Mouse (Mus musculus): Measurements from ENCODE around the gene Bmpr1a. TPM values are rescaled to one million over a fixed set of nuclear protein-coding genes. Genes with fewer than 3 reads are reported as not detected.
A peak's percentile ranks its signal among the peaks of the same experiment; 100 is the strongest.

The Bmpr1a gene
- polyA plus RNA-seq, 1 experiment from 2014 or later = 80.9 TPM

GRCm38 (mm10) chr14:34492688-34493087 is 10.5 kb downstream of the Bmpr1a start:
- Histone ChIP-seq H3K36me3 (replicated peaks; ENCODE audit: control insufficient read depth, insufficient read depth, low read depth, low read length) (no peaks in the 10 kb centered on the region), H3K9ac (replicated peaks; ENCODE audit: low read length) (no peak overlapping the region), H3K9me3 (replicated peaks; ENCODE audit: control insufficient read depth, low read length) (no peaks in the 10 kb centered on the region), H3K4me2 (ENCODE audit: low read depth, low read length) (no peak overlapping the region), H3K4me3 (ENCODE audit: low read depth, low read length) (no peak overlapping the region), H3K27ac (replicated peaks; ENCODE audit: low read depth, low read length) (no peak overlapping the region), H3K4me1 (ENCODE audit: control insufficient read depth, insufficient read depth, low read length) (no peaks in the 10 kb centered on the region), H3K27me3 (ENCODE audit: control insufficient read depth, insufficient read depth, low read length) (no peaks in the 10 kb centered on the region)
- 88% methylated on average over 2 of the region's 2 CpGs for WGBS
- DNase-seq (ENCODE audit: low spot score) (no peak), ATAC-seq (replicated peaks; ENCODE audit: insufficient number of reproducible peaks, low FRiP score, low TSS enrichment, low read depth) (no peak)

DNA sequence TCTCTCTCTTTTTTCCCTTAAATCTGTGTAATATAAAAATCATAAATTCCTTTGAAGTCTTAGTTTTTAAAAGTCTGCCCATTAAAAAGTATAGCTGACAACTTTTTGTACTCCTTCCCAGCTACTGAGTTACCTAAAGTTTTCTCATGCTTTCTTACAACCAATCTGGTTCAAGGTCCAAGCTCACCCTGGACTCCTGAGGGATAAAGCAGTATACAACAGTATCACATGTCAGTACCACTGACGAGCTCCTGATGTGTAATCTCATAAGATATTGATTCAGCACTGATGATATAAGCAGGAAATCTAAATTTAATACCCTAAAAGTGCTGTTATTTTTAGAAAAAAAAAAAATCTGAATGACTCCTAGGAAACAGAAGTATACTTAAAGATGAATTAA is 12.2 kb downstream of the Bmpr1a start:
- H3K9ac ChIP-seq (replicated peaks; ENCODE audit: low read length) = no peak overlapping the region
- DNase-seq (ENCODE audit: low spot score) = no peak
- no peaks in the 10 kb centered on the region for H3K27me3 ChIP-seq (ENCODE audit: control insufficient read depth, insufficient read depth, low read length)
- no peak overlapping the region for H3K27ac ChIP-seq (replicated peaks; ENCODE audit: low read depth, low read length)
- no peak for ATAC-seq (replicated peaks; ENCODE audit: insufficient number of reproducible peaks, low FRiP score, low TSS enrichment, low read depth)
- H3K9me3 ChIP-seq (replicated peaks; ENCODE audit: control insufficient read depth, low read length) = no peaks in the 10 kb centered on the region
- H3K36me3 ChIP-seq (replicated peaks; ENCODE audit: control insufficient read depth, insufficient read depth, low read depth, low read length) = no peaks in the 10 kb centered on the region
- H3K4me3 ChIP-seq (ENCODE audit: low read depth, low read length) = no peak overlapping the region
- no peak overlapping the region for H3K4me2 ChIP-seq (ENCODE audit: low read depth, low read length)
- 43% methylated on average over 1 of the region's 1 CpGs for WGBS
- no peaks in the 10 kb centered on the region for H3K4me1 ChIP-seq (ENCODE audit: control insufficient read depth, insufficient read depth, low read length)

GRCm38 (mm10) chr14:34489928-34490327 is 13.2 kb downstream of the Bmpr1a start:
- Histone ChIP-seq H3K27ac (replicated peaks; ENCODE audit: low read depth, low read length) (no peak overlapping the region), H3K9me3 (replicated peaks; ENCODE audit: control insufficient read depth, low read length) (no peaks in the 10 kb centered on the region), H3K4me3 (ENCODE audit: low read depth, low read length) (no peak overlapping the region), H3K9ac (replicated peaks; ENCODE audit: low read length) (no peak overlapping the region), H3K36me3 (replicated peaks; ENCODE audit: control insufficient read depth, insufficient read depth, low read depth, low read length) (no peaks in the 10 kb centered on the region), H3K27me3 (ENCODE audit: control insufficient read depth, insufficient read depth, low read length) (no peaks in the 10 kb centered on the region), H3K4me2 (ENCODE audit: low read depth, low read length) (no peak overlapping the region), H3K4me1 (ENCODE audit: control insufficient read depth, insufficient read depth, low read length) (no peaks in the 10 kb centered on the region)
- ATAC-seq (replicated peaks; ENCODE audit: insufficient number of reproducible peaks, low FRiP score, low TSS enrichment, low read depth) (no peak), DNase-seq (ENCODE audit: low spot score) (no peak)
- WGBS = 80% methylated on average over 2 of the region's 2 CpGs

DNA sequence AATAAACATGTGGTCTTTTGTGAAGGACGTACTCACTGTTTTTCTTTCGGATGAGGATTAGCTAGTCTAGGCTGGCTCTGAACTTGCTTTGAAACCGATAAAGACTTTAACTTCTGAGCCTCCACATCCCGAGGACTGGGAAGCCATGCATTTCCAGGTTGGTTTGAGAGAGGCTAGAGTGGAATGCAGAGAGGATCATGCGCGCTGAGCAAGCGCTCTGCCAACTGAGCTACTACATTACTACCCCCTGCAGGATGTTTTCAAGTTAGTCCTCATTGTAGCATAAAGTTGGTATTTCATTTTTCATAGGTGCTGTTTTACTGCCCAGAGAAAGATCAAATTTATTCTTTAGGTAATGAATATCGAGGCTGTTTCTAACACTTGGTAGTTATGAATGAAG is 17.0 kb downstream of the Bmpr1a start:
- no peak overlapping the region for H3K4me2 ChIP-seq (ENCODE audit: low read depth, low read length)
- H3K9ac ChIP-seq (replicated peaks; ENCODE audit: low read length) = no peak overlapping the region
- no peak overlapping the region for H3K27ac ChIP-seq (replicated peaks; ENCODE audit: low read depth, low read length)
- WGBS = 54% methylated on average over 8 of the region's 8 CpGs
- no peak overlapping the region for H3K4me3 ChIP-seq (ENCODE audit: low read depth, low read length)
- no peaks in the 10 kb centered on the region for H3K4me1 ChIP-seq (ENCODE audit: control insufficient read depth, insufficient read depth, low read length)
- no peaks in the 10 kb centered on the region for H3K9me3 ChIP-seq (replicated peaks; ENCODE audit: control insufficient read depth, low read length)
- no peak for ATAC-seq (replicated peaks; ENCODE audit: insufficient number of reproducible peaks, low FRiP score, low TSS enrichment, low read depth)
- no peaks in the 10 kb centered on the region for H3K27me3 ChIP-seq (ENCODE audit: control insufficient read depth, insufficient read depth, low read length)
- DNase-seq (ENCODE audit: low spot score) = no peak
- no peaks in the 10 kb centered on the region for H3K36me3 ChIP-seq (replicated peaks; ENCODE audit: control insufficient read depth, insufficient read depth, low read depth, low read length)

GRCm38 (mm10) chr14:34483469-34484341 is 19.4 kb downstream of the Bmpr1a start:
- Histone ChIP-seq H3K4me3 (ENCODE audit: low read depth, low read length) (no peak overlapping the region), H3K27me3 (ENCODE audit: control insufficient read depth, insufficient read depth, low read length) (no peaks in the 10 kb centered on the region), H3K9ac (replicated peaks; ENCODE audit: low read length) (no peak overlapping the region), H3K9me3 (replicated peaks; ENCODE audit: control insufficient read depth, low read length) (no peaks in the 10 kb centered on the region), H3K4me1 (ENCODE audit: control insufficient read depth, insufficient read depth, low read length) (no peaks in the 10 kb centered on the region), H3K27ac (replicated peaks; ENCODE audit: low read depth, low read length) (no peak overlapping the region), H3K36me3 (replicated peaks; ENCODE audit: control insufficient read depth, insufficient read depth, low read depth, low read length) (no peaks in the 10 kb centered on the region), H3K4me2 (ENCODE audit: low read depth, low read length) (no peak overlapping the region)
- WGBS = 54% methylated on average over 6 of the region's 6 CpGs
- DNase-seq (ENCODE audit: low spot score) = no peak
- no peak; the same call in 1 of the 2 replicates for ATAC-seq (replicated peaks; ENCODE audit: insufficient number of reproducible peaks, low FRiP score, low TSS enrichment, low read depth)

- Histone ChIP-seq H3K36me3 (replicated peaks; ENCODE audit: control insufficient read depth, insufficient read depth, low read depth, low read length) (no peaks in the 10 kb centered on the region), H3K4me1 (ENCODE audit: control insufficient read depth, insufficient read depth, low read length) (no peaks in the 10 kb centered on the region), H3K27ac (replicated peaks; ENCODE audit: low read depth, low read length) (no peak overlapping the region), H3K9ac (replicated peaks; ENCODE audit: low read length) (no peak overlapping the region), H3K27me3 (ENCODE audit: control insufficient read depth, insufficient read depth, low read length) (no peaks in the 10 kb centered on the region), H3K4me3 (ENCODE audit: low read depth, low read length) (no peak overlapping the region), H3K4me2 (ENCODE audit: low read depth, low read length) (no peak overlapping the region), H3K9me3 (replicated peaks; ENCODE audit: control insufficient read depth, low read length) (no peaks in the 10 kb centered on the region)
- DNase-seq (ENCODE audit: low spot score) (no peak), ATAC-seq (replicated peaks; ENCODE audit: insufficient number of reproducible peaks, low FRiP score, low TSS enrichment, low read depth) (no peak)
Measured at GRCm38 (mm10) chr14:34471591-34471990, 31.6 kb downstream of the Bmpr1a start.

- WGBS = 69% methylated on average over 3 of the region's 3 CpGs
- Histone ChIP-seq H3K9me3 (replicated peaks; ENCODE audit: control insufficient read depth, low read length) (no peaks in the 10 kb centered on the region), H3K4me1 (ENCODE audit: control insufficient read depth, insufficient read depth, low read length) (no peaks in the 10 kb centered on the region), H3K27ac (replicated peaks; ENCODE audit: low read depth, low read length) (no peak overlapping the region), H3K9ac (replicated peaks; ENCODE audit: low read length) (no peak overlapping the region), H3K4me3 (ENCODE audit: low read depth, low read length) (no peak overlapping the region), H3K4me2 (ENCODE audit: low read depth, low read length) (no peak overlapping the region), H3K36me3 (replicated peaks; ENCODE audit: control insufficient read depth, insufficient read depth, low read depth, low read length) (no peaks in the 10 kb centered on the region), H3K27me3 (ENCODE audit: control insufficient read depth, insufficient read depth, low read length) (no peaks in the 10 kb centered on the region)
- ATAC-seq (replicated peaks; ENCODE audit: insufficient number of reproducible peaks, low FRiP score, low TSS enrichment, low read depth) = no peak
- no peak for DNase-seq (ENCODE audit: low spot score)
Measured at GRCm38 (mm10) chr14:34466291-34466690, 36.9 kb downstream of the Bmpr1a start.

DNA sequence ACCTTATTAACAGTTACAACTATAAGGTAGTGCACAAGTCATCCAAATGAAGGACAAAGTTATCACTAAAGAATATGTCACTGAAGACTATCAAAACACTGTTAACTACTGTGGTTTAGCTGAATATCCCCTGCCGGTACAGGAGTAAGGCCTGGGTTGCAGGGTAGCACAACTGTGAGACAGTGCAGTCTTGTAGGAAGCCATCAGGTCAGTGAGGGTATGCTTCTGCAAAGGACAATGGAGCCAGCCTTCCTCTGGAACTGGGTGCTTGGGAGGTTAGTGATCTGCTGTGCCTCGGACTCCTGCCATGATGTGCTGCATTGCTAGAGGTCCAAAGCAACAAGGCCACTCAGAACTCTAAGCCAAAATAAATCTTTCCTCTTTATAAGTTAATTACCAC is 43.8 kb downstream of the Bmpr1a start:
- no peaks in the 10 kb centered on the region; the same call in 1 of the 2 replicates for H3K36me3 ChIP-seq (replicated peaks; ENCODE audit: control insufficient read depth, insufficient read depth, low read depth, low read length)
- no peak for DNase-seq (ENCODE audit: low spot score)
- no peaks in the 10 kb centered on the region for H3K27me3 ChIP-seq (ENCODE audit: control insufficient read depth, insufficient read depth, low read length)
- no peaks in the 10 kb centered on the region for H3K4me1 ChIP-seq (ENCODE audit: control insufficient read depth, insufficient read depth, low read length)
- H3K9me3 ChIP-seq (replicated peaks; ENCODE audit: control insufficient read depth, low read length) = no peaks in the 10 kb centered on the region
- no peak overlapping the region for H3K4me3 ChIP-seq (ENCODE audit: low read depth, low read length)
- no peak overlapping the region for H3K4me2 ChIP-seq (ENCODE audit: low read depth, low read length)
- H3K27ac ChIP-seq (replicated peaks; ENCODE audit: low read depth, low read length) = no peak overlapping the region
- no peak overlapping the region for H3K9ac ChIP-seq (replicated peaks; ENCODE audit: low read length)
- 83% methylated on average over 2 of the region's 2 CpGs for WGBS
- ATAC-seq (replicated peaks; ENCODE audit: insufficient number of reproducible peaks, low FRiP score, low TSS enrichment, low read depth) = peak; percentile 52; the same call in 1 of the 2 replicates

Data from embryonic facial prominence, embryonic 11.5 days (tissue).